Mouse (Mus musculus) liver, adult (tissue): Measurements from ENCODE around the gene Smad1.

Experiments
- GATA4 ChIP-seq: IDR thresholded peaks from 2 replicates; pipeline ENCODE4 v1.6.1; 2014; ENCODE audit warnings: mild to moderate bottlenecking, low read length; ENCODE audit not compliant: insufficient replicate concordance

Smad1 gene

GRCm38 (mm10) chr8:79370646-79371290, 28.6 kb downstream of the Smad1 start:
- TF ChIP-seq GATA4 = no peak

- TF ChIP-seq GATA4 = no peak
These were observed 30.2 kb downstream of the Smad1 start for GRCm38 (mm10) chr8:79369163-79369562.

- no peak for TF ChIP-seq GATA4
These were observed 31.4 kb downstream of the Smad1 start for GRCm38 (mm10) chr8:79367959-79368358.

GRCm38 (mm10) chr8:79367350-79367749, 32.0 kb downstream of the Smad1 start:
- no peak for TF ChIP-seq GATA4

- TF ChIP-seq GATA4 = no peak
These were observed 33.1 kb downstream of the Smad1 start for GRCm38 (mm10) chr8:79366227-79366626.

GRCm38 (mm10) chr8:79365707-79366106, 33.6 kb downstream of the Smad1 start:
- no peak for TF ChIP-seq GATA4

- TF ChIP-seq GATA4 = no peak
These were observed 34.5 kb downstream of the Smad1 start for GRCm38 (mm10) chr8:79364806-79365205.

- TF ChIP-seq GATA4 = no peak
These were observed 36.9 kb downstream of the Smad1 start for GRCm38 (mm10) chr8:79362430-79362829.

GRCm38 (mm10) chr8:79360774-79361527, 38.4 kb downstream of the Smad1 start:
- no peak for TF ChIP-seq GATA4

- no peak for TF ChIP-seq GATA4
These were observed 39.0 kb downstream of the Smad1 start for GRCm38 (mm10) chr8:79360302-79360701.

- TF ChIP-seq GATA4 = no peak
These were observed 43.4 kb downstream of the Smad1 start for GRCm38 (mm10) chr8:79355721-79356434.

- no peak for TF ChIP-seq GATA4
These were observed 45.3 kb downstream of the Smad1 start for GRCm38 (mm10) chr8:79354009-79354408.

- TF ChIP-seq GATA4 = no peak
These were observed 47.4 kb downstream of the Smad1 start for GRCm38 (mm10) chr8:79351916-79352315.

- TF ChIP-seq GATA4 = no peak
These were observed 48.5 kb downstream of the Smad1 start for GRCm38 (mm10) chr8:79350805-79351204.

- TF ChIP-seq GATA4 = no peak
These were observed 49.2 kb downstream of the Smad1 start for GRCm38 (mm10) chr8:79350094-79350593.

- no peak for TF ChIP-seq GATA4
These were observed 52.9 kb downstream of the Smad1 start for GRCm38 (mm10) chr8:79346414-79346813.

GRCm38 (mm10) chr8:79345856-79346255, 53.5 kb downstream of the Smad1 start:
- no peak for TF ChIP-seq GATA4
